Mouse (Mus musculus) lung, adult 2 months (tissue): ENCODE measurements around the gene Tmem11.

Experiments
- CTCF ChIP-seq: fragments of 200-500 bp; IDR thresholded peaks from 2 replicates; pipeline ENCODE4 v1.5.1; 2011; ENCODE audit warnings: mild to moderate bottlenecking, low read length, control low read depth; ENCODE audit not compliant: insufficient read depth
- POLR2A ChIP-seq: fragments of 200-500 bp; IDR thresholded peaks from 2 replicates; pipeline ENCODE4 v1.6.1; 2011; ENCODE audit warnings: low read depth, mild to moderate bottlenecking, control low read depth, low read length, borderline replicate concordance; ENCODE audit errors: extremely low read depth

GRCm38 (mm10) chr11:60864166-60864565, 14.9 kb downstream of the Tmem11 start:
- TF ChIP-seq CTCF = no peak
- TF ChIP-seq POLR2A = no peak
